Mouse (Mus musculus): ENCODE data around the gene St6galnac3. TPM values are rescaled to one million over a fixed set of nuclear protein-coding genes. Genes with fewer than 3 reads are reported as not detected.
"Not testable (repeated sequence)": the region's sequence is repeated elsewhere in the genome, so short reads cannot be mapped to it uniquely, and the experiment has no call there.

The St6galnac3 gene
- polyA plus RNA-seq, 1 experiment from 2014 or later: 31.0 TPM

DNA sequence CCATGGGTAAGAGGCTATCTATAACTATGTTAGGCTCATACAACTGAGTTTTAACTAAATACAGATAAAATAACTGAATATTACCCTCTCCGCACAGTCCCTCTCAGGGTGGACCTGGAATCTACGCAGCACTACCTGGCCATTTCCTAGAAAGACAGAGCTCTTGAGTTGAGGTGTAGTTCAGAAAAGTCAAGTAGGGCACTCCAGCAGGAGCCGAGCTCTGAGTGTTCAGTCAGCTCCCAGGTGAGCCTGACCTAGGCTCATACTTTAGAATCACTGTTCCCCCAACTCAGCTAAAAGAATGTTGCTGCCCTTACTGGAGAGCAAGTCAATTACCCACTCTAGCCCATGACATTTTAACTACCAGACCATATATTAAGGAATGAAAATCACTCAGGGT is 324.7 kb downstream of the St6galnac3 start:
- 81% methylated on average over 3 of the region's 3 CpGs for WGBS
- Histone ChIP-seq H3K4me2 (ENCODE audit: low read depth, low read length) (no peak overlapping the region), H3K4me1 (ENCODE audit: control insufficient read depth, insufficient read depth, low read length) (no peaks in the 10 kb centered on the region), H3K9me3 (ENCODE audit: control insufficient read depth, low read length) (no peaks in the 10 kb centered on the region), H3K4me3 (ENCODE audit: low read length) (no peak overlapping the region), H3K27ac (ENCODE audit: low read length) (no peak overlapping the region), H3K9ac (ENCODE audit: low read depth, low read length) (no peak overlapping the region), H3K36me3 (ENCODE audit: control insufficient read depth, insufficient read depth, low read length) (no peaks in the 10 kb centered on the region), H3K27me3 (replicated peaks; ENCODE audit: control insufficient read depth, insufficient read depth, low read length) (no peaks in the 10 kb centered on the region)
- ATAC-seq: no peak

DNA sequence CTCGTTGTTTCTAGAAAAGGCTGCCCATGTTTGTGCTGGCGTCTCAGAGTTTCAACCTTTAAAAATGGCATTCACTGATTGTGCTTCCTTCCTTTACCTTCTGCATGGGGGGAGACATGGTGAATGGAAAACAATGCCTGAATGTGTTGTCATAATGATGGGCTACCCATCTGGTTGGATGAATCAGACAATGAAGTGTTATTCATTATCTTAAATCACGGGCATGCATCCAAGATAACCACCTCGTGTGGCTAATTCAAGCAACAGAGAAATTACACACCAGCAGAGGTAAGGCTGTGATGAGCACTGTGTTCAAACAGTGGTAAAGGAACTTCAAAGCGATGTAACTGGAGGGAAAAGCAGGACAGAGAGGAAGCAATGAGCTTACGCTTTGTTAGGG is 325.4 kb downstream of the St6galnac3 start:
- Histone ChIP-seq H3K4me3 (ENCODE audit: low read length) (no peak overlapping the region), H3K27ac (ENCODE audit: low read length) (no peak overlapping the region), H3K4me1 (ENCODE audit: control insufficient read depth, insufficient read depth, low read length) (no peaks in the 10 kb centered on the region), H3K36me3 (ENCODE audit: control insufficient read depth, insufficient read depth, low read length) (no peaks in the 10 kb centered on the region), H3K9me3 (ENCODE audit: control insufficient read depth, low read length) (no peaks in the 10 kb centered on the region), H3K4me2 (ENCODE audit: low read depth, low read length) (no peak overlapping the region), H3K9ac (ENCODE audit: low read depth, low read length) (no peak overlapping the region), H3K27me3 (replicated peaks; ENCODE audit: control insufficient read depth, insufficient read depth, low read length) (no peaks in the 10 kb centered on the region)
- 70% methylated on average over 6 of the region's 6 CpGs for WGBS
- no peak for ATAC-seq

DNA sequence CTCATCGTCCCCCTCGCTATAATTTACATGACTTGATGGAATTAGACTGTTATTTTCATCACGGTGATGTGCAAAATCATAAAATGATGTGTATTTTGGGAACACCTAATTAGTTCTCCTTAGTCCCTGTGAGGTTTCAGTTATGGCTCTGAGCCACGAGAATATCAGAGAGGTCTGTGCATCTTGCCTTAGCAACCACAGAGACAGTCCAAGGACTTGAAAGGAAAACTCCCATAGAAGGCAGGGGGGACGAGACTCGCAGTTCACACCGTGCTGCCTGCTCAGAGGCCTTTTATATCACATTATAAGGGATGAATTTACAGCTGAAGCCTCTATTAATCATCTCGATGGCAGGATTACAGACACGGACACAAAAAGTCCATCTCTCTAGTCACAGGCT is 327.2 kb downstream of the St6galnac3 start:
- Histone ChIP-seq H3K36me3 (ENCODE audit: control insufficient read depth, insufficient read depth, low read length) (no peaks in the 10 kb centered on the region), H3K4me1 (ENCODE audit: control insufficient read depth, insufficient read depth, low read length) (no peaks in the 10 kb centered on the region), H3K9me3 (ENCODE audit: control insufficient read depth, low read length) (no peaks in the 10 kb centered on the region), H3K4me3 (ENCODE audit: low read length) (no peak overlapping the region), H3K27me3 (replicated peaks; ENCODE audit: control insufficient read depth, insufficient read depth, low read length) (no peaks in the 10 kb centered on the region), H3K27ac (ENCODE audit: low read length) (no peak overlapping the region), H3K9ac (ENCODE audit: low read depth, low read length) (no peak overlapping the region), H3K4me2 (ENCODE audit: low read depth, low read length) (no peak overlapping the region)
- no peak for ATAC-seq
- 83% methylated on average over 9 of the region's 9 CpGs for WGBS

DNA sequence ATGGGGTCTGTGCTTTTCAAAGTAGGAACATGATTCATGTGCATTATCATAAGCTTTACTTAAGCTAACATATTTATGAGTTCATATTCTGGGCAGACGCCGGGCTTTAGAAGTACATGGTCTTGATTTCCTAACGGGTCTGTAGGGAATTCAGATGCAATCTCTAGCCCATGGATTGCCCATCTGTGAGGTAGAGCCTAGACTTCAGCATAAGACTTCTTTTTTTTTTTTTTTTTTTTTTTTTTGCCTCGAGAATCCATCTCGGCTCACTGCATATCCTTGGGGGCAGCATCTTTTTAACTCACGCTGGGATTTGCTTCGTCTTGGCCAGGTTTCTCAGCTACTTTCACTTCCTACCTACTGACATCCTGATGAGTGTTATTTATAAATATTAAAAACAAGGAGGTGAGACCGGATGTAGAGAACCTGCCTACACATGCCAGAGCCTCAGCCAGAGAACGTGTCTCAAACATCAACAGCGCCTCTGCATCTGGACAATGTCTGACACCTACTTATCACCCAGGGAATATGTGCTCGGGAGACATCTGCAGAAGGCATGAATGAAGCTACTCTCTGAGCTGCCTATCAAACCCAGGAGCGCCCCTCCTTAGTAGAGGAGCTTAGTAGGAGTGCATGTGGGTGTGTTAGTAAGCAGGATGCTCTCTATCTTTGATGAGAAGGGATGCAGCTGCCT is 328.5 kb downstream of the St6galnac3 start:
- Histone ChIP-seq H3K4me3 (ENCODE audit: low read length) (no peak overlapping the region), H3K27me3 (replicated peaks; ENCODE audit: control insufficient read depth, insufficient read depth, low read length) (no peaks in the 10 kb centered on the region), H3K36me3 (ENCODE audit: control insufficient read depth, insufficient read depth, low read length) (no peaks in the 10 kb centered on the region), H3K9ac (ENCODE audit: low read depth, low read length) (no peak overlapping the region), H3K4me2 (ENCODE audit: low read depth, low read length) (no peak overlapping the region), H3K27ac (ENCODE audit: low read length) (no peak overlapping the region), H3K4me1 (ENCODE audit: control insufficient read depth, insufficient read depth, low read length) (no peaks in the 10 kb centered on the region), H3K9me3 (ENCODE audit: control insufficient read depth, low read length) (no peaks in the 10 kb centered on the region)
- 48% methylated on average over 12 of the region's 12 CpGs for WGBS
- ATAC-seq: no peak

DNA sequence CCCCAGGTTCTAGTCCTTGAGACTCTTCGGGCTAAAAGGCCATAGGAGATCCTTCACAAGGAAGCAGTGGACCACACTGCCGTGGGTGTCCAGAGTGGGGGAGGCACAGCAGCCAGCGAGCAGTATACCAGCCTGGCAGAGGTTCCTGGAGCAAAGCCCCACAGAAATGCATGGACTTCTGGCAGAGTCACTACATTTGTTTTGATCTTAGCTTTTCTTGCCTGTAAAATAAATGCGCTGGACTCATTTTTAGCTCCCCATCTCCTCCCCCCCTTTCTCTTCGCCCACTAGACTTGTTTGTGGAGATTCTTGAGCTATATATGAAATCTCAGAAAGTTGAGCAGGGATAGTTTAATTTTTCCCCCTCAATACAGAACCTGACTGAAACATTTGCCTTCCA is 329.6 kb downstream of the St6galnac3 start:
- H3K27me3 ChIP-seq (replicated peaks; ENCODE audit: control insufficient read depth, insufficient read depth, low read length): no peaks in the 10 kb centered on the region
- no peaks in the 10 kb centered on the region for H3K36me3 ChIP-seq (ENCODE audit: control insufficient read depth, insufficient read depth, low read length)
- H3K9ac ChIP-seq (ENCODE audit: low read depth, low read length): no peak overlapping the region
- no peak overlapping the region for H3K4me2 ChIP-seq (ENCODE audit: low read depth, low read length)
- no peak overlapping the region for H3K27ac ChIP-seq (ENCODE audit: low read length)
- ATAC-seq: no peak
- no peak overlapping the region for H3K4me3 ChIP-seq (ENCODE audit: low read length)
- no peaks in the 10 kb centered on the region for H3K9me3 ChIP-seq (ENCODE audit: control insufficient read depth, low read length)
- WGBS: 86% methylated on average over 5 of the region's 5 CpGs
- no peaks in the 10 kb centered on the region for H3K4me1 ChIP-seq (ENCODE audit: control insufficient read depth, insufficient read depth, low read length)

DNA sequence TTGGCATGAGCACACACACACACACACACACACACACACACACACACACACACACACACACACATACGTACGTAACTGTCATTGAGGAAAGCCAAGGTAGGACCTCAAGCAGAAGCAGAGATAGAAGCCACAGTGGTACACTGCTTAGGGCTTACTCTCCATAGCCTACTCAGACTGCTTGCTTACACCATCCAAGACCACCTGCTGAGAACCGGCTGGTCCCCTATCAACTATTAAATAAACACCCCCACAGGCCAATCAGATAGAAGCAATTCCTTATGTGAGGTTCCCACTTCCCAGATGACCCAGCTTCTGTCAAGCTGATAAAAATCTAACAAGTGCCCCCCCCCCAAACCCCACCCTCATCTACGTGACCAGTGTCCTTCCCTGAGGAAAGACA is 330.2 kb downstream of the St6galnac3 start:
- Histone ChIP-seq H3K9ac (ENCODE audit: low read depth, low read length) (no peak overlapping the region), H3K36me3 (ENCODE audit: control insufficient read depth, insufficient read depth, low read length) (no peaks in the 10 kb centered on the region), H3K4me2 (ENCODE audit: low read depth, low read length) (no peak overlapping the region), H3K27me3 (replicated peaks; ENCODE audit: control insufficient read depth, insufficient read depth, low read length) (no peaks in the 10 kb centered on the region), H3K4me3 (ENCODE audit: low read length) (no peak overlapping the region), H3K27ac (ENCODE audit: low read length) (no peak overlapping the region), H3K4me1 (ENCODE audit: control insufficient read depth, insufficient read depth, low read length) (no peaks in the 10 kb centered on the region), H3K9me3 (ENCODE audit: control insufficient read depth, low read length) (no peaks in the 10 kb centered on the region)
- WGBS: 76% methylated on average over 4 of the region's 4 CpGs
- ATAC-seq: no peak

DNA sequence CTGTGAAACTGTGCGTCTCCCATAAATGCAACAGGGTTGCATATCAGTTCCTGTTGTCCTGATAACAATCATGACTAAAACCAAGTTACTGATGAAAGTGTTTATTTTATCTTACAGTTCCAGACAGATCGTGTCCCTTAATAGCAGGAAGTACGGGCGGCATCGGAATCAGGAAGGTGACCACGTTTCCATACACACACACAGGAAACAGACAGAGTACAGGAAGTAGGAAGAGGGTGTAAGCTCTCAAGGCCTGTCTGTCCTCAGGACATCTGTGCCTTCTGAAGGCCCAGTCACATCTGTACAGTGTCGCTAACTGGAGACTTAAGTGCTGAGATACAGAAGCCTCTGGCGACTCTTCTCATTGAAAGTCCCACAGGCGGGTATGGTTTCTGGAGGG is 330.8 kb downstream of the St6galnac3 start:
- Histone ChIP-seq H3K27me3 (replicated peaks; ENCODE audit: control insufficient read depth, insufficient read depth, low read length) (no peaks in the 10 kb centered on the region), H3K27ac (ENCODE audit: low read length) (no peak overlapping the region), H3K9me3 (ENCODE audit: control insufficient read depth, low read length) (no peaks in the 10 kb centered on the region), H3K4me2 (ENCODE audit: low read depth, low read length) (no peak overlapping the region), H3K4me3 (ENCODE audit: low read length) (no peak overlapping the region), H3K4me1 (ENCODE audit: control insufficient read depth, insufficient read depth, low read length) (no peaks in the 10 kb centered on the region), H3K36me3 (ENCODE audit: control insufficient read depth, insufficient read depth, low read length) (no peaks in the 10 kb centered on the region), H3K9ac (ENCODE audit: low read depth, low read length) (no peak overlapping the region)
- no peak for ATAC-seq
- 73% methylated on average over 9 of the region's 9 CpGs for WGBS

DNA sequence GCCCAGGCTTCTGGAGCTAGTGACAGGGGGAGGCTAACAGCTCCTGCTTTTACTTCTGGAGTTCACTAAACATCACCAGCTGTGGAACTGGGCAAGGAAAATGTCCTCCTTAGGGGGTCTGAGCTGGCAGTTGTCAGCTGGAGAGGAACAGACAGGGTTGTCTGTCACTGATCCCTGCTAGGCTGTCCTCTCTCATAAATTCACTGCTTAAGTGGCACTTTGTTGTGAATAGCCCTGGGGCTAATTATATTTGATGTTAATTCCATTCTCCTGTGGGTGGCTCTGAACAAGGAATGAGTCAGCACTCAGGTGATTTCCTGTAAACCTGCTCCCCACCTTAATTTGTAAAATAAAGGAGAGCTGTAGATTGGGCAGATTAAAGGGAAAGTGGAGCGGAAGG is 333.5 kb downstream of the St6galnac3 start:
- 89% methylated on average over 1 of the region's 1 CpGs for WGBS
- H3K27ac ChIP-seq (ENCODE audit: low read length); H3K4me1 ChIP-seq (ENCODE audit: control insufficient read depth, insufficient read depth, low read length); H3K9ac ChIP-seq (ENCODE audit: low read depth, low read length); H3K4me3 ChIP-seq (ENCODE audit: low read length); H3K4me2 ChIP-seq (ENCODE audit: low read depth, low read length); ATAC-seq; H3K36me3 ChIP-seq (ENCODE audit: control insufficient read depth, insufficient read depth, low read length); H3K27me3 ChIP-seq (replicated peaks; ENCODE audit: control insufficient read depth, insufficient read depth, low read length); H3K9me3 ChIP-seq (ENCODE audit: control insufficient read depth, low read length): not testable (repeated sequence)

DNA sequence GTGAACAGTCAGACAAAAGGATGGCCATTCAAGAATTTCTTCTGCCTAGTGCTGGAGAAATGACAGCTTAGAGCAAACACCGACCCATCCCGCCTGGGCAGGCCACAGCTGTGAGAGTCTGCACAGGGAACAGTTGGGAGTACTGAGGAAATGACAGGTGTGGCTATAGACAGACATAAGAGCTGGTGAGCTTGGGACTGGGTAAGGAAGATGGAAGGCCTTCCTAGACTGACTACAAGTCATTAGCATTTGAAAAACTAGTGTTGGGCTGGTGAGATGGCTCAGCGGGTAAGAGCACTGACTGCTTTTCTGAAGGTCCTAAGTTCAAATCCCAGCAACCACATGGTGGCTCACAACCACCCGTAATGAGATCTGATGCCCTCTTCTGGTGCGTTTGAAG is 340.3 kb downstream of the St6galnac3 start:
- WGBS: 89% methylated on average over 5 of the region's 5 CpGs
- not testable (repeated sequence) for H3K4me3 ChIP-seq (ENCODE audit: low read length); H3K4me1 ChIP-seq (ENCODE audit: control insufficient read depth, insufficient read depth, low read length); ATAC-seq; H3K27me3 ChIP-seq (replicated peaks; ENCODE audit: control insufficient read depth, insufficient read depth, low read length); H3K27ac ChIP-seq (ENCODE audit: low read length); H3K4me2 ChIP-seq (ENCODE audit: low read depth, low read length); H3K36me3 ChIP-seq (ENCODE audit: control insufficient read depth, insufficient read depth, low read length); H3K9ac ChIP-seq (ENCODE audit: low read depth, low read length); H3K9me3 ChIP-seq (ENCODE audit: control insufficient read depth, low read length)

DNA sequence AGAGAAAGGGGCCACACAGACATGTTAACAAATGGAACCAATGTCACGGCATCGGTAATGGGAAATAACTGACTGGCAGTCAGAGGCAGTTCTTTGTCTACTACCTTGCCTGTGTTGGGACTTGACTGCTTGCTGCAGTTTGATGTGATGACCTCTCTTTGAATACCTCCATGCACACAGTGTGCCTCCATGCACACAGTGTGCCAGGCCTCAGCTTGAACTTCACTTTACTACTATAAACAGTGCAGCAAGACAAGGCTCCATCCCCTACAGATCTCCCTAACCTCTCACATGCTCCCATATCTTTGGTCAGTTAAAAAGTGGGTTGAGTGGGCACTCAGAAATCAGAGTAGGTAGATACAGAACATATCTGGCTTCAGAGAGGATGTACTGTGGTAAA is 341.3 kb downstream of the St6galnac3 start:
- 98% methylated on average over 2 of the region's 2 CpGs for WGBS
- Histone ChIP-seq H3K4me1 (ENCODE audit: control insufficient read depth, insufficient read depth, low read length) (no peaks in the 10 kb centered on the region), H3K4me2 (ENCODE audit: low read depth, low read length) (no peak overlapping the region), H3K36me3 (ENCODE audit: control insufficient read depth, insufficient read depth, low read length) (no peaks in the 10 kb centered on the region), H3K27ac (ENCODE audit: low read length) (no peak overlapping the region), H3K27me3 (replicated peaks; ENCODE audit: control insufficient read depth, insufficient read depth, low read length) (no peaks in the 10 kb centered on the region), H3K4me3 (ENCODE audit: low read length) (no peak overlapping the region), H3K9ac (ENCODE audit: low read depth, low read length) (no peak overlapping the region), H3K9me3 (ENCODE audit: control insufficient read depth, low read length) (no peaks in the 10 kb centered on the region)
- ATAC-seq: no peak
